Mouse (Mus musculus) brain, embryonic 14.5 days (tissue): Measurements from ENCODE around the gene Uri1.

Experiments used
- CTCF ChIP-seq: fragments of 200-500 bp; IDR thresholded peaks from 2 replicates; pipeline ENCODE4 v1.5.1; 2012; ENCODE audit warnings: inconsistent platforms, mild to moderate bottlenecking, moderate library complexity, borderline replicate concordance; ENCODE audit not compliant: insufficient read depth, insufficient read length; ENCODE audit errors: extremely low read depth
- POLR2A ChIP-seq: fragments of 200-500 bp; IDR thresholded peaks from 2 replicates; pipeline ENCODE4 v1.6.1; 2012; ENCODE audit warnings: mild to moderate bottlenecking, inconsistent platforms, borderline replicate concordance; ENCODE audit not compliant: poor library complexity, insufficient read depth, insufficient read length, severe bottlenecking; ENCODE audit errors: extremely low read depth

DNA sequence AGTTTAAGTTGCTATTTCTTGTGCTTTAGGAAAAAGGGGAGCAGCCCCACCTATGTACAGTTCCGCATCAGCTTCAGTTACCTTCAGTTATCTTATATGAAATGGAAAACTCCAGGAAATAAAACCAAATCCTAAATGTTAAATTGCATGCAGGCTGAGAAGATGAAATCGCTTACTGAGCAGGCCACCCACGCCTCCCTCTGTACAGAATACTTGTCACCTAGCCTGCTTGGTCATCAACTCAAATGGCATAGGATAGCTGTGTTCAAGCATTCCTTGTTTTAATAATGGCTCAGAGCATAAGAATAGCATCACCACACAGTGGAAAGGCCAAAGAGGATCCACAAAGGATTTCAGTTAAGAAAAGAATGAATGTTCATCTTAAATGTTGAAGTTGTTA, 43.6 kb downstream of the Uri1 start:
- TF ChIP-seq CTCF, result no peak
- no peak for TF ChIP-seq POLR2A
